Mouse (Mus musculus): Measurements from ENCODE around the gene Lrrc56. TPM values are rescaled to one million over a fixed set of nuclear protein-coding genes. Genes with fewer than 3 reads are reported as not detected.

The Lrrc56 gene
- polyA plus RNA-seq, 1 experiment = 0.32 TPM

GRCm38 (mm10) chr7:141196619-141197282, 2.8 kb downstream of the Lrrc56 start:
- peaks cover 19% of the 10 kb centered on the region for H3K79me2 ChIP-seq (ENCODE audit: control insufficient read depth, insufficient read depth)
- H3K27me3 ChIP-seq (ENCODE audit: control insufficient read depth, insufficient read depth, insufficient read length) = peaks cover 11% of the 10 kb centered on the region
- H3K79me3 ChIP-seq (ENCODE audit: low read depth) = peaks cover 5% of the 10 kb centered on the region
- TF ChIP-seq MYOD1 (IDR thresholded peaks at IDR 0.05; ENCODE audit: control insufficient read depth, insufficient read length, low read depth) (no peak), FOSL1 (IDR thresholded peaks at IDR 0.05; ENCODE audit: insufficient read depth, low read length, poor library complexity, severe bottlenecking) (no peak), CEBPB (IDR thresholded peaks at IDR 0.05; ENCODE audit: low read depth) (no peak), CTCF (IDR thresholded peaks at IDR 0.05; ENCODE audit: control insufficient read depth, insufficient read depth, insufficient read length) (no peak), MAX (IDR thresholded peaks at IDR 0.05) (no peak), MYOG (IDR thresholded peaks at IDR 0.05; ENCODE audit: control insufficient read depth, extremely low read depth, insufficient read length) (no peak), USF1 (IDR thresholded peaks at IDR 0.05; ENCODE audit: low read depth) (no peak)
- no peak overlapping the region for H3ac ChIP-seq (ENCODE audit: control insufficient read depth, insufficient read length, low read depth)
- H3K4me3 ChIP-seq (ENCODE audit: insufficient read depth, poor library complexity, severe bottlenecking) = no peak overlapping the region
- H3K36me3 ChIP-seq (ENCODE audit: control insufficient read depth, insufficient read depth) = peaks cover 6% of the 10 kb centered on the region

GRCm38 (mm10) chr7:141198121-141198520, 4.2 kb downstream of the Lrrc56 start:
- TF ChIP-seq MAX (IDR thresholded peaks at IDR 0.05) = no peak
- no peak for TF ChIP-seq MYOD1 (IDR thresholded peaks at IDR 0.05; ENCODE audit: control insufficient read depth, insufficient read length, low read depth)
- TF ChIP-seq CEBPB (IDR thresholded peaks at IDR 0.05; ENCODE audit: low read depth) = no peak
- TF ChIP-seq FOSL1 (IDR thresholded peaks at IDR 0.05; ENCODE audit: insufficient read depth, low read length, poor library complexity, severe bottlenecking) = no peak
- TF ChIP-seq USF1 (IDR thresholded peaks at IDR 0.05; ENCODE audit: low read depth) = no peak
- TF ChIP-seq CTCF (IDR thresholded peaks at IDR 0.05; ENCODE audit: control insufficient read depth, insufficient read depth, insufficient read length) = no peak
- no peak for TF ChIP-seq MYOG (IDR thresholded peaks at IDR 0.05; ENCODE audit: control insufficient read depth, extremely low read depth, insufficient read length)
- Histone ChIP-seq H3K27me3 (ENCODE audit: control insufficient read depth, insufficient read depth, insufficient read length) (peaks cover 11% of the 10 kb centered on the region), H3ac (ENCODE audit: control insufficient read depth, insufficient read length, low read depth) (no peak overlapping the region), H3K4me3 (ENCODE audit: insufficient read depth, poor library complexity, severe bottlenecking) (no peak overlapping the region), H3K79me2 (ENCODE audit: control insufficient read depth, insufficient read depth) (peaks cover 5% of the 10 kb centered on the region), H3K79me3 (ENCODE audit: low read depth) (peaks cover 1% of the 10 kb centered on the region), H3K36me3 (ENCODE audit: control insufficient read depth, insufficient read depth) (no peaks in the 10 kb centered on the region)

- Histone ChIP-seq H3K27me3 (ENCODE audit: control insufficient read depth, insufficient read depth, insufficient read length) (peaks cover 39% of the 10 kb centered on the region), H3K36me3 (ENCODE audit: control insufficient read depth, insufficient read depth) (no peaks in the 10 kb centered on the region), H3ac (ENCODE audit: control insufficient read depth, insufficient read length, low read depth) (no peak overlapping the region), H3K79me2 (ENCODE audit: control insufficient read depth, insufficient read depth) (no peaks in the 10 kb centered on the region), H3K79me3 (ENCODE audit: low read depth) (no peaks in the 10 kb centered on the region), H3K4me3 (ENCODE audit: insufficient read depth, poor library complexity, severe bottlenecking) (no peak overlapping the region)
- no peak for TF ChIP-seq USF1 (IDR thresholded peaks at IDR 0.05; ENCODE audit: low read depth)
- no peak for TF ChIP-seq MAX (IDR thresholded peaks at IDR 0.05)
- TF ChIP-seq CEBPB (IDR thresholded peaks at IDR 0.05; ENCODE audit: low read depth) = no peak
- TF ChIP-seq CTCF (IDR thresholded peaks at IDR 0.05; ENCODE audit: control insufficient read depth, insufficient read depth, insufficient read length) = no peak
- no peak for TF ChIP-seq FOSL1 (IDR thresholded peaks at IDR 0.05; ENCODE audit: insufficient read depth, low read length, poor library complexity, severe bottlenecking)
- no peak for TF ChIP-seq MYOD1 (IDR thresholded peaks at IDR 0.05; ENCODE audit: control insufficient read depth, insufficient read length, low read depth)
These were observed 10.6 kb downstream of the Lrrc56 start for GRCm38 (mm10) chr7:141204546-141204945.

GRCm38 (mm10) chr7:141205504-141205903, 11.5 kb downstream of the Lrrc56 start:
- no peak for TF ChIP-seq MYOG (IDR thresholded peaks at IDR 0.05; ENCODE audit: control insufficient read depth, extremely low read depth, insufficient read length)
- no peak for TF ChIP-seq MYOD1 (IDR thresholded peaks at IDR 0.05; ENCODE audit: control insufficient read depth, insufficient read length, low read depth)
- no peak for TF ChIP-seq CEBPB (IDR thresholded peaks at IDR 0.05; ENCODE audit: low read depth)
- no peak for TF ChIP-seq MAX (IDR thresholded peaks at IDR 0.05)
- no peaks in the 10 kb centered on the region for H3K36me3 ChIP-seq (ENCODE audit: control insufficient read depth, insufficient read depth)
- H3K79me2 ChIP-seq (ENCODE audit: control insufficient read depth, insufficient read depth) = no peaks in the 10 kb centered on the region
- H3ac ChIP-seq (ENCODE audit: control insufficient read depth, insufficient read length, low read depth) = no peak overlapping the region
- no peaks in the 10 kb centered on the region for H3K79me3 ChIP-seq (ENCODE audit: low read depth)
- H3K4me3 ChIP-seq (ENCODE audit: insufficient read depth, poor library complexity, severe bottlenecking) = no peak overlapping the region
- peaks cover 40% of the 10 kb centered on the region for H3K27me3 ChIP-seq (ENCODE audit: control insufficient read depth, insufficient read depth, insufficient read length)

GRCm38 (mm10) chr7:141206182-141206937, 12.4 kb downstream of the Lrrc56 start:
- no peak for TF ChIP-seq FOSL1 (IDR thresholded peaks at IDR 0.05; ENCODE audit: insufficient read depth, low read length, poor library complexity, severe bottlenecking)
- no peak for TF ChIP-seq USF1 (IDR thresholded peaks at IDR 0.05; ENCODE audit: low read depth)
- TF ChIP-seq CTCF (IDR thresholded peaks at IDR 0.05; ENCODE audit: control insufficient read depth, insufficient read depth, insufficient read length) = no peak
- no peak for TF ChIP-seq CEBPB (IDR thresholded peaks at IDR 0.05; ENCODE audit: low read depth)
- no peak for TF ChIP-seq MYOG (IDR thresholded peaks at IDR 0.05; ENCODE audit: control insufficient read depth, extremely low read depth, insufficient read length)
- no peak for TF ChIP-seq MAX (IDR thresholded peaks at IDR 0.05)
- no peak for TF ChIP-seq MYOD1 (IDR thresholded peaks at IDR 0.05; ENCODE audit: control insufficient read depth, insufficient read length, low read depth)
- no peak overlapping the region for H3ac ChIP-seq (ENCODE audit: control insufficient read depth, insufficient read length, low read depth)
- no peaks in the 10 kb centered on the region for H3K36me3 ChIP-seq (ENCODE audit: control insufficient read depth, insufficient read depth)
- no peak overlapping the region for H3K4me3 ChIP-seq (ENCODE audit: insufficient read depth, poor library complexity, severe bottlenecking)
- H3K79me2 ChIP-seq (ENCODE audit: control insufficient read depth, insufficient read depth) = no peaks in the 10 kb centered on the region
- peaks cover 44% of the 10 kb centered on the region for H3K27me3 ChIP-seq (ENCODE audit: control insufficient read depth, insufficient read depth, insufficient read length)
- H3K79me3 ChIP-seq (ENCODE audit: low read depth) = no peaks in the 10 kb centered on the region
